Mouse (Mus musculus) midbrain, embryonic 13.5 days (tissue): Measurements from ENCODE around the gene Fam178b. TPM values are rescaled to one million over a fixed set of nuclear protein-coding genes. Genes with fewer than 3 reads are reported as not detected.

ENCODE experiments used
- ATAC-seq: fragments of 200-750 bp; cut with Nextera tagmentation; 2 replicates; pipeline ENCODE4 v1.8.0; 2017; ENCODE audit warnings: mild to moderate bottlenecking, moderate TSS enrichment, moderate library complexity
- H3K27ac ChIP-seq: fragments of 300-500 bp; sonication (generic); 2 replicates; pipeline ENCODE4 v1.5.1; 2015; ENCODE audit warnings: inconsistent platforms, mild to moderate bottlenecking, moderate library complexity
- H3K27me3 ChIP-seq: fragments of 300-500 bp; sonication (generic); 2 replicates; pipeline ENCODE4 v1.6.1; 2015; ENCODE audit warnings: mild to moderate bottlenecking, inconsistent platforms
- H3K36me3 ChIP-seq: fragments of 300-500 bp; sonication (generic); 2 replicates; pipeline ENCODE4 v1.6.1; 2015; ENCODE audit warnings: mild to moderate bottlenecking, inconsistent platforms
- H3K4me1 ChIP-seq: fragments of 300-500 bp; sonication (generic); replicated peaks from 2 replicates; pipeline ENCODE4 v1.6.1; 2015; ENCODE audit warnings: inconsistent platforms
- H3K4me2 ChIP-seq: fragments of 300-500 bp; sonication (generic); replicated peaks from 2 replicates; pipeline ENCODE4 v1.6.1; 2015; ENCODE audit warnings: moderate library complexity, mild to moderate bottlenecking, inconsistent platforms
- H3K4me3 ChIP-seq: fragments of 300-500 bp; sonication (generic); replicated peaks from 2 replicates; pipeline ENCODE4 v1.5.1; 2015; ENCODE audit warnings: mild to moderate bottlenecking, inconsistent platforms
- H3K9ac ChIP-seq: fragments of 300-500 bp; sonication (generic); replicated peaks from 2 replicates; pipeline ENCODE4 v1.6.1; 2015; ENCODE audit warnings: mild to moderate bottlenecking, inconsistent platforms
- H3K9me3 ChIP-seq: fragments of 300-500 bp; sonication (generic); 2 replicates; pipeline ENCODE4 v1.6.1; 2016; ENCODE audit warnings: mild to moderate bottlenecking, inconsistent platforms
- WGBS: fragments of 180-500 bp; shearing (Covaris S2); methylation state at CpG from one replicate; pipeline ENCODE4 v1.1.7; 2015; 5-methylcytosine and 5-hydroxymethylcytosine counted together
- polyA plus RNA-seq: library from polyadenylated mRNA; unstranded; fragments of >200 nt; fragmentation: Nextera tagmentation; extraction: Ambion mirVana; gene quantifications from 2 replicates; pipeline ENCODE4 v1.2.1, GENCODE M21; 2015

Gene Fam178b
- polyA plus RNA-seq, 1 experiment from 2014 or later: not detected

GRCm38 (mm10) chr1:36531461-36531860 lies 151.5 kb downstream of the Fam178b start:
- Histone ChIP-seq H3K9me3 (no peaks in the 10 kb centered on the region), H3K4me2 (no peak overlapping the region), H3K27ac (no peak overlapping the region), H3K4me3 (no peak overlapping the region), H3K36me3 (peaks cover 3% of the 10 kb centered on the region; the same call in 1 of the 2 replicates), H3K4me1 (peaks cover 17% of the 10 kb centered on the region), H3K27me3 (no peaks in the 10 kb centered on the region), H3K9ac (no peak overlapping the region)
- 94% methylated on average over 12 of the region's 12 CpGs for WGBS
- ATAC-seq: no peak

DNA sequence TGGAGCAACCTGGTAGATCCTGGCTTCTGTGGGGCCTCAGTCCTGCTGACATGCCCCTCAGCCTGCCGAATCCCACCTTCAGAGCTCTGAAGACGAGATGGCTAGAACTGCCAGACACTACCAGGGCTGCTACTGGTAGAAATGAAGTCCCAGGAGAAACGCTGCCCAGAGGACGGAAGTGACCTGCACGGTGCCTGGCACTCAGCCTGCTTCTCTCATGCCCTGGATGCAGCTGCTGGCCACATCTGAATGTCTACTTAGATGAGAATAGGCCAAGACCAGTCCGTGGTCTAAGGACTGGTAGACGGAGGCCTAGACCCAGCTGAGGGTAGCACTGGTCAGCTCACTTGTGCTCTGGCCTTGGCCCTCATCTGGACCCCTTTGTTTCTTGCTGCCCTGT lies 152.0 kb downstream of the Fam178b start:
- no peak overlapping the region for H3K27ac ChIP-seq
- H3K4me2 ChIP-seq: no peak overlapping the region
- peaks cover 17% of the 10 kb centered on the region for H3K4me1 ChIP-seq
- no peak overlapping the region for H3K9ac ChIP-seq
- H3K4me3 ChIP-seq: no peak overlapping the region
- WGBS: 92% methylated on average over 7 of the region's 7 CpGs
- H3K36me3 ChIP-seq: peaks cover 7% of the 10 kb centered on the region
- ATAC-seq: no peak
- H3K9me3 ChIP-seq: no peaks in the 10 kb centered on the region
- no peaks in the 10 kb centered on the region for H3K27me3 ChIP-seq

DNA sequence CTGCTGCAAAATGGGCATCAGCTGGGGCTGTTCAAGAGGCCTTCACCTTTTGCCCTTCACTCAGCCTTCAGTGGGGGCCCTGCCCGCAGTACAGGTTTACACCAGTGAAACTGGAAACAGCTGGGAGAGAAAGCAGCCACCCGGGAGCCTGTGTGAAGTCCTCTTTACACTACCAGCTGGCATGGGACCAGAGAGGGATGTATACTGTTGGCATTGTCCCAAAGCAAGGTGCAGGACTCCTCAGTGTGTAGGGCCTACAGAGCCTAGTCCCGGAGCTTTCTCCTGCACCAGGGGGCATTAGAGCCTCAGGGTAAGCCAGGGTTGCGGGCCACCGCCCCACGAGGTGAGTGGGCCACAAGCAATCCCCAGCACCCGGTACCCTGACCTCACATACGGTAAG lies 152.5 kb downstream of the Fam178b start:
- H3K4me3 ChIP-seq: no peak overlapping the region
- H3K27ac ChIP-seq: no peak overlapping the region
- H3K36me3 ChIP-seq: peaks cover 12% of the 10 kb centered on the region
- H3K27me3 ChIP-seq: no peaks in the 10 kb centered on the region
- H3K9me3 ChIP-seq: no peaks in the 10 kb centered on the region
- WGBS: 86% methylated on average over 8 of the region's 8 CpGs
- peaks cover 17% of the 10 kb centered on the region for H3K4me1 ChIP-seq
- H3K9ac ChIP-seq: no peak overlapping the region
- H3K4me2 ChIP-seq: no peak overlapping the region
- ATAC-seq: no peak

GRCm38 (mm10) chr1:36529875-36530274 lies 153.1 kb downstream of the Fam178b start:
- Histone ChIP-seq H3K36me3 (peaks cover 18% of the 10 kb centered on the region), H3K27ac (no peak overlapping the region)

DNA sequence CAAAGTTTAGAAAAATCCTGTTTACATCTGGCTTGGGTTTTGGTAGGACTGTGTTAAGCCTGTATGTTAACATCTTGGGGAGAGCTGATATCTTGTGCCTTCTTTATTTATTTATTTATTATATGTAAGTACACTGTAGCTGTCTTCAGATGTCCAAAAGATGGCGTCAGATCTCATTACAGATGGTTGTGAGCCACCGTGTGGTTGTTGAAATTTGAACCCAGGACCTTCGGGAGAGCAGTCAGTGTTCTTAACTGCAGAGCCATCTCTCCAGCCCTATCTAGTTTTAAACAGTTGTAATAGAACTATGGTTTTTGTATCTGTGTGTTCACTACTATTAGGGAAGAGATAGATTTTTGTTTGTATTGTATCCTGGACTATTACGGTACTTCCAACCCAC lies 153.7 kb downstream of the Fam178b start:
- no peak overlapping the region for H3K4me3 ChIP-seq
- no peak for ATAC-seq
- H3K36me3 ChIP-seq: peaks cover 24% of the 10 kb centered on the region
- H3K4me2 ChIP-seq: no peak overlapping the region
- H3K9ac ChIP-seq: no peak overlapping the region
- no peaks in the 10 kb centered on the region for H3K9me3 ChIP-seq
- no peaks in the 10 kb centered on the region for H3K27me3 ChIP-seq
- no peak overlapping the region for H3K27ac ChIP-seq
- 97% methylated on average over 4 of the region's 4 CpGs for WGBS
- peaks cover 17% of the 10 kb centered on the region for H3K4me1 ChIP-seq

More at GRCm38 (mm10) chr1:36529875-36530274, 153.1 kb downstream of the Fam178b start:
- Histone ChIP-seq H3K9ac (no peak overlapping the region), H3K4me3 (no peak overlapping the region), H3K4me1 (peaks cover 17% of the 10 kb centered on the region), H3K9me3 (no peaks in the 10 kb centered on the region), H3K4me2 (no peak overlapping the region), H3K27me3 (no peaks in the 10 kb centered on the region)
- WGBS: 92% methylated on average over 4 of the region's 4 CpGs
- ATAC-seq: no peak

GRCm38 (mm10) chr1:36528351-36528750 lies 154.6 kb downstream of the Fam178b start:
- 0% methylated on average over 1 of the region's 1 CpGs for WGBS

DNA sequence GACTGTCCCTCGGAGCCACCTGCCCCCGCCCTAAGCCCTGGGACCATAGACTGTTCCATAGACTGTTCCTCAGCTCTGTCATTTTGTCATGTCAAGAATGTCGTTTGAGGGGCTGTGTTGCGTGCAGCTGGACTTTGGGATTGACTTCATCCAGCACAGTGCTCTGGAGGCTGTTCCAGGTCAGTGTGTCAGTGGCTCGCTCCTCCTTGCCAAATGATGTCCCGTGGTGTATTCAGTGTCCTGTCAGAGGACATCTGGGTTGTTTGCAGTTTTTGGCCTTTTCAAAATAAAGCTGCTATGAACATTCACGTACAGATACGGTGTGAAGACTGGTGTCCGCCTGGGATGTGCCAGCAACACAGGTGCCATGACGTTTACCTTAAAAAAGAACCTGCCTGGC lies 156.1 kb downstream of the Fam178b start:
- H3K27me3 ChIP-seq: no peaks in the 10 kb centered on the region
- no peak overlapping the region for H3K9ac ChIP-seq
- H3K4me2 ChIP-seq: no peak overlapping the region
- H3K4me3 ChIP-seq: no peak overlapping the region
- 94% methylated on average over 10 of the region's 10 CpGs for WGBS
- H3K4me1 ChIP-seq: peaks cover 25% of the 10 kb centered on the region
- H3K9me3 ChIP-seq: no peaks in the 10 kb centered on the region
- ATAC-seq: no peak
- H3K36me3 ChIP-seq: peaks cover 48% of the 10 kb centered on the region
- no peak overlapping the region for H3K27ac ChIP-seq

More at GRCm38 (mm10) chr1:36528351-36528750, 154.6 kb downstream of the Fam178b start:
- H3K4me3 ChIP-seq: no peak overlapping the region
- no peaks in the 10 kb centered on the region for H3K9me3 ChIP-seq
- no peak overlapping the region for H3K4me2 ChIP-seq
- H3K4me1 ChIP-seq: peaks cover 17% of the 10 kb centered on the region
- H3K36me3 ChIP-seq: peaks cover 33% of the 10 kb centered on the region
- H3K9ac ChIP-seq: no peak overlapping the region
- H3K27me3 ChIP-seq: no peaks in the 10 kb centered on the region
- H3K27ac ChIP-seq: peak overlapping the region; percentile 80
- ATAC-seq: peak; percentile 66

- Histone ChIP-seq H3K27me3 (no peaks in the 10 kb centered on the region), H3K27ac (no peak overlapping the region), H3K4me2 (no peak overlapping the region), H3K4me1 (peaks cover 25% of the 10 kb centered on the region), H3K9ac (no peak overlapping the region), H3K4me3 (no peak overlapping the region), H3K9me3 (no peaks in the 10 kb centered on the region), H3K36me3 (peaks cover 59% of the 10 kb centered on the region)
- 91% methylated on average over 12 of the region's 12 CpGs for WGBS
- ATAC-seq: no peak
These were observed 157.2 kb downstream of the Fam178b start for GRCm38 (mm10) chr1:36525774-36526173.

DNA sequence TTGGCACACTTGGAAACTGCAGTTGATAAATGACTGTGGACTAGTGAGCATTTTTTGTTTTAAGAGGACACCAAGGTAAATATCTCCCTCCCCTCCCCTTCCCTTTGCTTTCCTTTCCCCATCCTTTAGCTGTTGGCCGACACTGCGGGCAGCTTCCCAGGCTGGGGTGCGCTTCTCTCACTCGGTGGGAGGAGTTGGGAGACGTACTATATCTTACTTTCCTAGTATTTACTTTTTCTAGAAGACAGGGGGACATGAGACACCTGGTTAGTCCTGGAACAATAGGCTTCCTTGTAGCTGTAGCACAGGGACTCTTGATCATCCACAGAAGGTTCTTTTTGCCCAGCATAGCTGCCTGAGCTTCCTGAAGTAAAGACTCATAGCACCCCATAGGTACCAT lies 158.9 kb downstream of the Fam178b start:
- Histone ChIP-seq H3K27me3 (no peaks in the 10 kb centered on the region), H3K27ac (no peak overlapping the region), H3K4me1 (peaks cover 22% of the 10 kb centered on the region), H3K4me2 (no peak overlapping the region), H3K9me3 (no peaks in the 10 kb centered on the region), H3K36me3 (peaks cover 74% of the 10 kb centered on the region), H3K9ac (no peak overlapping the region), H3K4me3 (no peak overlapping the region)
- WGBS: 90% methylated on average over 5 of the region's 5 CpGs
- no peak for ATAC-seq

DNA sequence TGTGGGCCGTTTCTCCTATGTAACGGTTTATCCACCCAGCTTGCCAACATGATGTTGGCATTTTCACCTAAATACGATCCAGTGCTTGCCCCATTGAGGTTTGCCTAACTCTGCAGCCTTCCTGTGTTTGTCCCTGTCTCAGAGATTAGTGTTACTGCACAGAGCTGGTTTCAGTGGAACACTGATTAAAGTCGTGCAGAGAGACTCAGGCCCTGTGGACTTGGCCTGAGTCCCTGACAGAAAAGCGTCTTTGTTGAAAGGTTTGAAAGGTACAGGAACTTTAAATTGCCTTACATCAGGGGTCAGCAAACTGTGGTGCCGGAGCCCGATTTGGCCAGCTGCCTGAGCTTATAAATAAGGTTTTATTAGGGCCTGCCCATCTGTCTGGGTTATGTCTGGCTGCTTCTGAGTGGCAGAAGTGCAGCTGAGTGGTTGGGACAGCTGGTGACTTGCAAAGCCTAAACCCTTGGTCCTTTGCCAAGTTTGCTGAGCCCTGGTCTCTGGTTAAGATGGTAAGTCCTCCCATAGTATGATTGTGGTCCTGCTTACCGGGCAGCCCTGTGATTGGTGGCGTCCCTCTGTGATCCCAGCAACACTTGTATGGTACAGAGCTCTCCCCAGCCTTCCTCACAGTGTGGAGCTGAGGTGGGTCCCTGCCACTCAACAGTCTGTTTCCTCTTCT lies 159.5 kb downstream of the Fam178b start:
- Histone ChIP-seq H3K27ac (peak overlapping the region; percentile 59), H3K4me2 (no peak overlapping the region)

DNA sequence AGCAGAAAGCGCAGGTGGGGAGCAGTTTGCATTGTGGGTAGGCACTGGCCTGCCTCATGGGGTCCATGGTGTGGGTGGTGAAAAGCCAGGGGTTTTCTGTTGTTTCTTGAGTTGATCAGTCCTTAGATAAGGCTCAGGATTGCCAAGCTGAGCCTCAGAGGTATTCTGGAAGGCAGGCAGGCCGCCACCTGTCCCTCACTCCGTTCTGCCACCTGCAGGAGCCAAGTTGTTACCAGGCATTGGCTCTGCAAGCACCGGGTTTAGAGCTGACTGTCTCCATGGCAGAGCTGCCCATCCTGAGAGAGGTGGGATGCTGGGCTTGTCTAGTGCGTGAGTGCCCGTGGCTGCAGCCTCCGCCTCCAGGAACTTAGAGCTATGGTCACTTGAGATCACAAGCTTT lies 160.8 kb downstream of the Fam178b start:
- Histone ChIP-seq H3K36me3 (peaks cover 82% of the 10 kb centered on the region), H3K27ac (no peak overlapping the region), H3K9ac (no peak overlapping the region), H3K4me2 (no peak overlapping the region), H3K4me1 (peaks cover 11% of the 10 kb centered on the region), H3K4me3 (no peak overlapping the region), H3K27me3 (no peaks in the 10 kb centered on the region), H3K9me3 (no peaks in the 10 kb centered on the region)
- WGBS: 98% methylated on average over 7 of the region's 7 CpGs
- ATAC-seq: no peak

More for the DNA sequence above, 159.5 kb downstream of the Fam178b start:
- H3K4me1 ChIP-seq: peaks cover 20% of the 10 kb centered on the region
- H3K4me3 ChIP-seq: no peak overlapping the region
- ATAC-seq: peak; percentile 77
- peaks cover 80% of the 10 kb centered on the region for H3K36me3 ChIP-seq
- no peak overlapping the region; the same call in 1 of the 2 replicates for H3K9ac ChIP-seq
- no peaks in the 10 kb centered on the region for H3K9me3 ChIP-seq
- H3K27me3 ChIP-seq: no peaks in the 10 kb centered on the region
- WGBS: 65% methylated on average over 9 of the region's 9 CpGs

DNA sequence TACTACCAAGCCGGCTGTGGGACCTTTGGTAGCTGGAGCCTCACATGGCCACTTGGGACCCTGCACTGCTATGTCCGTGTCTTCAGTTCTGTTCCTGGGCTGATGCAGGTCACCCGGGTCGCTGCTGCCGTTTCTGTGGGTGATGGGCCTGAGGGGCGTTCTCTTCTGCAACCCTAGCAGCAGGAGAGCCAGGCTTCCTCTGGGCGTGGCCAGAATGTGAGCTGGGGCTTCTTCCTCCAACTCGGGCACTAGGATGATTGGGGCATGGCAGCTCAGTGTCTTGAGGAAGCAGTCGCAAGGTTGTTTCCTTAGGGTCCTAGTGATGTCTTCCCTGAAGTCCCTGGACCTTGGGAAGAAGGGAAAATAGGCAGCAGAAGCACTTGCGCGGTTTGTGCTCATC lies 163.4 kb downstream of the Fam178b start:
- Histone ChIP-seq H3K27me3 (no peaks in the 10 kb centered on the region), H3K27ac (no peak overlapping the region), H3K4me2 (no peak overlapping the region), H3K9ac (no peak overlapping the region), H3K4me3 (no peak overlapping the region), H3K9me3 (no peaks in the 10 kb centered on the region), H3K36me3 (peaks cover 73% of the 10 kb centered on the region), H3K4me1 (peaks cover 24% of the 10 kb centered on the region)
- ATAC-seq: no peak
- 86% methylated on average over 11 of the region's 11 CpGs for WGBS

GRCm38 (mm10) chr1:36518259-36518658 lies 164.7 kb downstream of the Fam178b start:
- Histone ChIP-seq H3K27ac (no peak overlapping the region), H3K36me3 (peaks cover 60% of the 10 kb centered on the region), H3K27me3 (no peaks in the 10 kb centered on the region), H3K4me2 (no peak overlapping the region), H3K9me3 (no peaks in the 10 kb centered on the region), H3K9ac (no peak overlapping the region), H3K4me1 (peaks cover 37% of the 10 kb centered on the region), H3K4me3 (no peak overlapping the region)
- 94% methylated on average over 3 of the region's 3 CpGs for WGBS
- no peak for ATAC-seq
